Comparison of ENCODE assay signal across 20 mouse cellular contexts in the genomic region with DNA sequence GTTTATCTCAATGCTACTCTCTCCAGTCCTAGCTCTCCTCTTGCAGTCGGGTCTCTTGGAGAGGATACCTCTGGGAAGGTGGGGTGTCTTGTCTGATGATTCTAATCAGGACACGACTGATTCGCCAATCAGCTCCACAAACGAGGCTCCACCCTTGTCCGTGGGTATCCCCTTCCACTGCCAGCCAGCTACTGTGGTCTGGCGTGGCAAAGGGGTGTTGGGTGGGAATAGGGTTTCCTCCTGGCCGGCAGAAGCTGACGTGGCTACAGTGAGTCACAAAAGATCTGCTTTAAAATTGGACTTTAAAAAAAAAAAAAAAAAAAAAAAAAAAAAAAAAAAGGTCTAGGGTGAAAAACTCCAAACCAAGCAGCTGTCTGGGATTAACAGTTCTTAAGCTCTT. TPM values are rescaled to one million over a fixed set of nuclear protein-coding genes. Genes with fewer than 3 reads are reported as not detected.
"Had no signal": no experiment of that assay in that cellular context is flagged by ENCODE, and none has a peak within 500 bp of the region (broad histone marks: within the 10 kb centered on the region; RNA-seq: fewer than 3 reads in every experiment).

No protein-coding gene starts in this region.

- DNase-seq: liver, postnatal 0 days; lung, adult 2 months; lung, postnatal 14 days; lung, postnatal 36 days; right cerebral cortex, postnatal 14 days; thymus, adult 18-20 months; thymus, postnatal 14 days; thymus, postnatal 4 days had no signal

- H3K4me3 ChIP-seq: liver, embryonic 15.5 days; lung, embryonic 15.5 days; megakaryocyte, embryonic 14.5 days; midbrain, embryonic 13.5 days; midbrain, embryonic 15.5 days; neural tube, embryonic 12.5 days had no signal

- H3K9me3 ChIP-seq: liver, embryonic 15.5 days; lung, embryonic 15.5 days; megakaryocyte, embryonic 14.5 days; midbrain, embryonic 13.5 days; midbrain, embryonic 15.5 days; neural tube, embryonic 12.5 days had no signal

- H3K4me2 ChIP-seq: liver, embryonic 15.5 days; lung, embryonic 15.5 days; midbrain, embryonic 11.5 days; midbrain, embryonic 13.5 days; midbrain, embryonic 15.5 days; neural tube, embryonic 12.5 days had no signal

- H3K36me3 ChIP-seq: liver, embryonic 15.5 days; lung, embryonic 15.5 days; midbrain, embryonic 13.5 days; midbrain, embryonic 15.5 days; neural tube, embryonic 12.5 days had no signal

- H3K27ac ChIP-seq: liver, embryonic 15.5 days; lung, embryonic 15.5 days; macrophage; midbrain, embryonic 13.5 days; midbrain, embryonic 15.5 days; neural tube, embryonic 12.5 days had no signal

- H3K4me1 ChIP-seq: liver, embryonic 15.5 days; lung, embryonic 15.5 days; megakaryocyte, embryonic 14.5 days; midbrain, embryonic 13.5 days; midbrain, embryonic 15.5 days; neural tube, embryonic 12.5 days had no signal

- H3K27me3 ChIP-seq: liver, embryonic 15.5 days; lung, embryonic 15.5 days; midbrain, embryonic 13.5 days; midbrain, embryonic 15.5 days had no signal

RNA-seq across cellular contexts. Expression of gene Rbp4, which starts 14.0 kb away (rescaled TPM):
- polyA plus RNA-seq: macrophage had no signal

RNA-seq across cellular contexts. Expression of gene Ffar4, which starts 14.2 kb away (rescaled TPM):
- polyA plus RNA-seq: macrophage; midbrain, embryonic 11.5 days; midbrain, embryonic 13.5 days; neural tube, embryonic 12.5 days had no signal

RNA-seq across cellular contexts. Expression of gene Pde6c, which starts 21.5 kb away (rescaled TPM):
- polyA plus RNA-seq: lung, adult 2 months; lung, embryonic 15.5 days; lung, postnatal 0 days; macrophage; neural tube, embryonic 12.5 days; neural tube, embryonic 14.5 days; thymus, postnatal 0 days; urinary bladder, adult 2 months had no signal
